Mouse (Mus musculus): ENCODE measurements at regions not wholly inside any gene's neighbourhood (a gene's known extent, or its start where the extent isn't known, plus 50 kb on each side); places are given as distances from the start of the nearest gene placed in this dataset.

DNA sequence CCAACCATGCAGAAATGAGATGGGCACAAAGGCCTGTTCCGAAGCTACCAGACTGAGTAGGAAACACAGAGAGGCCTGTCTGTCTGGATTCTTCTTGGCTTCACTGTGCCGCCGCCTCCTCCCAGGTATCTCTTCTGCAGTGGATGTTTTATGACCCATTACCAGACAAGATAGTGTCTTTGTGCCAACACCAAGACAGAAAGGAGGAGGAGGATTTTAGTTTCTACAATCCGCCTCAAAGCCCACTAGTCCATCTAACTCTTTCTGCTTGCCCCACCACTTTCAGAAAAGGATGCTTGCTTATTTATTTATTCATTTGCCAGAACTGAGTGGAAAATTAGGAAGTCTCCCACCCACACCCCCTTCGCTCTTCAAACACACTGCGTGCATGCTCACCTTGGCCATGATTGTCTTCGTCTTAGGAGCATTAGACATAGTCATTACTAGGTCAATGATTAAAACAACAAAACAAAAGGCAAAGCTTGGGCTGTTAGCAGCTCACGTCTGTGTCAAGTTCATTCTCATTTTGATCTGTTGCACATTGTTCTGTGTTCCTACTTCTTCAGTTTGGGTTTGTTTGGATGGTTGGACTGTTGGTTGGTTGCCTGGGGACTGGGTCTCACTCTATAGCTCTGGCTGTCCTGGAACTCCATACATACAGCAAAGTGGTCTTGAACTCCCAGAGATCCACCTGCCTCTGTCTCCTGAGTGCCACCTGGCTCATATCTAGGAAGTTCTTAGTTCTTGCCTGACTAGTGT, 61.7 kb upstream of the Cpm start:
- peak; percentile 93 for DNase-seq (ENCODE audit: low spot score)

GRCm38 (mm10) chr10:117566648-117567378, 62.5 kb upstream of the Cpm start:
- peak; percentile 93 for DNase-seq (ENCODE audit: low spot score)

GRCm38 (mm10) chr10:117566204-117566603, 63.1 kb upstream of the Cpm start:
- no peak for DNase-seq (ENCODE audit: low spot score)

- peak; percentile 94 for DNase-seq (ENCODE audit: low spot score)
Measured at GRCm38 (mm10) chr10:117565529-117566086, 63.7 kb upstream of the Cpm start.

DNA sequence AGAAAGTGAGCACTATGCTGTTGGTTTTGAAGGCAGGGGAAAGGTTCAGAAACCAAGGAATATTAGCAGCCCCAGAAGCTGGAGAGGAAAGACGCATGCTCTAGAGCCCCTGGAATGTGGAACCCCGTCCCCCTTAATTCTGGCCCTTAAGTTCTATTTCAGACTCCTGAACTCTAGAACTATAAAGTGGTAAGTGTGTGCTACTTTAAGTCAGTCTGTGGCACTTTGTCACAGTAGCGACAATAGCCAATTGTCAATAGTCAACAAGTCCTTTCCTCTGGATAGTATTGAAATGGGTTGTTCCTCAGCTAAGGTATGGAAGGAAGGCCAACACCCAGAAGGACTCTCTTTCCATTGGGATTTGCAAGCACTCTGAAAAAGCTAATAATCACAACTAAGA, 64.2 kb upstream of the Cpm start:
- peak; percentile 94 for DNase-seq (ENCODE audit: low spot score)

DNA sequence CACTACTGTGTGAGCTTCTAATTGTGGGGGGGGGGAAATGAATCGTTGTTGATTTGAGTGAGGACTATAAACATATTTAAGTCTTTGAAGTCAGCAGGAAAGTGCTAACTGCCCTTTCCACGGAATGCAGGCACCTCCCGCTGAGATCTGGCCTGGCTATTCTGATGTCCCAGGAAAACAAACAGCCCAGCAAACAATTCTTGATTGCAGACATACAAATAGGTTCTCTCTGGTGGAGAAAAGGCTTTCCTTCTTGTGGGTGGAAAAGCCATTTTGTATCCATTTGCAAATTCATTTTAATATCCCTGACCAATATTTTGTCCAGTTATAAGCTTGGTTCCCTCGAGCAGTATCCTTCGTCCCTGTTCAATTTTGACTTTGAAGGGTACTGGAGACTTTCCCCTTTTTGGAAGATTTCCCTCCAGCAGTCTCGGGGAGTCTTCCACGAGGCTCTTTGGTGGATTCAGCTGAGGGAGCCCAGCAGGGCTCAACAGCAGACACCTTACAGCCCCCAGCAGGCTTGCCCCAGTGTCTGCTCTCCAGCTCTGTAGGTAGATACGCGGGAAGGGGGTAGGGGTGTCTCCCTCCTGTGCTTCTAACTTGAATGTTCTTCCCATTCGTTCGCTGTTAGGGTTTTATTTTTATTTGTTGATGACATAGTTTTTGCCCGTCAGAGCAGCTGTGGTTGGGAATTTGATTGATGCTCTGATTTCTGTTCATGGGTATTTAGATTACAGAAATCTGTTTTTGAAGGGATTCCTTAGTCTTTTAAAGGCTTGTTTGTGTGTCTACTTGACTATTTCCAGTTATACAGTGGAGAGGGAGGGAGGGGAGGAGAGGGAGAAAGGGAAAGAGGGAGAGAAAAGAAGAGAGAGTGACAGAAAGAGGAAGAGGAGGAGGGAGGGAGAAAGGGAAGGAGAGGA, 64.9 kb upstream of the Cpm start:
- peak; percentile 93 for DNase-seq (ENCODE audit: low spot score)

- DNase-seq (ENCODE audit: low spot score), result peak; percentile 94
Measured at GRCm38 (mm10) chr10:117563429-117564117, 65.7 kb upstream of the Cpm start.

DNA sequence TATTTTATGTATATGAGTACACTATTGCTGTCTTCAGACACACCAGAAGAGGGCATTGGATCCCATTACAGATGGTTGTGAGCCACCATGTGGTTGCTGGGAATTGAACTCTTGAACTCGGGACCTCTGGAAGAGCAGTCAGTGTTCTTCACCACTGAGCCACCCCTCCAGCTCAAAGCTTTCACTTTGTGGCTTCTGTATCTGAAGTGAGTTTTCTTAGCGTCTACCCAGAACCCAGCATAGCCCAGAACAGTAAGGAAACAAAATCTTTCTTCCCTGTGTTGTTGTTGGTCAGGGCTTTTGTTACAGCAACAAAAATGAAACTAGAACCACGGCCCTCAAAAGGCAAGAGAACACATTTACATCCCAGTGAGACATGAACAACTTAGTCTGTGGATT, 66.5 kb upstream of the Cpm start:
- peak; percentile 95 for DNase-seq (ENCODE audit: low spot score)

DNA sequence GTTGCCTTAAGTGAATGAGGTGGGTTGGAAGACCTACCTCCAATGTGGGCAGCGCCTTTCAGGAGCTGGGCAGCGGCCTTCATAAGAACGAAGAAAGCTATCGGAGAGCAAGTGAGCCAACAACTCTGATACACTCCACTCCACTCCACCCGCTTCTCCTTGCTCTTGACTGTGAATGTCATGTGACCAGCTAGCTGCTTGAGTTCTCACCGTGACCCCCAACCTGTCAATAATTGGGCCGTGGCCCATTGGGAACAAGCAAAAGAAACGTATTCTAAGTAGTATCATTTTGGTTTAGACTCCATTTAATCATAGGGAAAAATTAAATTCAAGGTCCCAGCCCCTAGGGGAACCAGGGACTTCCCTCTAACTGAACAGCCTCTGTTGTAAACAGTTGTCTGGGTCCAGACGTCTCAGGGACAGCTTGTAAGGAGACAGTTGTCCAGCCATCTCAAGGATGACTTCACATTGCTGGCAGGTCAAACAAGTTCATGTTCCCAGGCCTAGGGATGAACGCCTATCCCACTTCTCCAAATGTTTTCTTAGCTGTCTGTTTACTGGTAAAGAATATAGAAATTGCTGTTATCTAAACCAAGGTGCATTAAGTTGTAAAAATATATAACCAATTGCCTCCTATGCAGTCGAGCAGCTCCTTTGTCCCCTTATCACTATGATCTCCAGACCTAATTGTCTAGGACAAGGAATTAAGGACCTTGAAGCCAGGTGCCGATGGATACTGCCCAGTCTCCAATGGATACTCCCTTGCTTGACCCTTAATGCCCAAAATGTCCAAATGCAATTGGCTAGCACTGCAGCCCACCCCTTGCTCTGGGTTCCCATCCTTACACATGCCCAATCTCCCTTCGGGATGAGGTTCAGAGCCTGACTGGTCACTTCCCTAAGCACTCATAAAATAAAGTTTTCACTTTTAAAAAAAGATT, 67.1 kb upstream of the Cpm start:
- DNase-seq (ENCODE audit: low spot score), result peak; percentile 95

GRCm38 (mm10) chr10:117561279-117561820, 68.0 kb upstream of the Cpm start:
- peak; percentile 94 for DNase-seq (ENCODE audit: low spot score)

DNA sequence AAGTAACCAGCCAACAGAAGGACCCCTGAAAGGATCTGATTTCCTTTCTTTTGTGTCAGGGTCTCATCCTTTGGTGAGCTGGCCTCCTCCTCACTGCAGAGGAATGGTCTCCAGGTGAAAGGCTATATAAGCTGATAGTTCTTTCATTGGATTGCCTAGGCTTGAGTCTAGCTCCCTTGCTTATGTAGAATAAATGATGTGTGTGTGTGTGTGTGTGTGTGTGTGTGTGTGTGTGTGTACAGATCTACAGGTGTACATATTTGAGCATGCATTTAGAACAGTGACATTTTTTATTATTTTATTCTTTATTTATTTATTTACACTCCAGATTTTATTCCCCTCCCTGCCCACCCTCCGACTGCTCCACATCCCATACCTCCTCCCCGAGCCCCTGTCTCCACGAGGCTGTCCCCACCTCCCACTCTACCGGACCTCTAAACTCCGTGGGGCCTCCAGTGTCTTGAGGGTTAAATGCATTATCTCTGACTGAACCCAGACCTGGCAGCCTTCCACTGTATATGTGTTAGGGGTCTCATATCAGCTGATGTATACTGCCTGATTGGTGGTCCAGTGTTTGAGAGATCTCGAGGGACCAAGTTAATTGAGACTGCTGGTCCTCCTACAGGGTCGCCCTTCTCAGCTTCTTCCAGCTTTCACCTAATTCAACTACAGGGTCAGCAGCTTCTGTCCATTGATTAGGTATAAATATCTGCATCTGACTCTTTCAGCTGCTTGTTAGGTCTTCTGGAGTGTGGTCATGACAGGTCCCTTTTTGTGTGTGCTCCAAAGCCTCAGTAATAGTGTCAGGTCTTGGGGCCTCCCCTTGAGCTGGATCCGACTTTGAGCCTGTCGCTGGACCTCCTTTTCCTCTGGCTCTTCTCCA, 68.7 kb upstream of the Cpm start:
- DNase-seq (ENCODE audit: low spot score), result peak; percentile 94

GRCm38 (mm10) chr10:117559615-117560395, 69.5 kb upstream of the Cpm start:
- peak; percentile 94 for DNase-seq (ENCODE audit: low spot score)

GRCm38 (mm10) chr10:117558891-117559614, 70.2 kb upstream of the Cpm start:
- peak; percentile 94 for DNase-seq (ENCODE audit: low spot score)

- DNase-seq (ENCODE audit: low spot score), result peak; percentile 94
Measured at GRCm38 (mm10) chr10:117558292-117558800, 71.0 kb upstream of the Cpm start.

- peak; percentile 91 for DNase-seq (ENCODE audit: low spot score)
Measured at GRCm38 (mm10) chr10:117557666-117558065, 71.6 kb upstream of the Cpm start.

- DNase-seq (ENCODE audit: low spot score), result peak; percentile 94
Measured at GRCm38 (mm10) chr10:117556851-117557542, 72.3 kb upstream of the Cpm start.

Measured in adipocyte (in vitro differentiated cells).